Mouse (Mus musculus) liver, embryonic 12.5 days (tissue): ENCODE measurements at regions not wholly inside any gene's neighbourhood (a gene's known extent, or its start where the extent isn't known, plus 50 kb on each side); places are given as distances from the start of the nearest gene placed in this dataset.

Experiments used
- ATAC-seq: fragments of 200-750 bp; cut with Nextera tagmentation; 2 replicates; pipeline ENCODE4 v1.8.0; 2017; ENCODE audit warnings: moderate number of reproducible peaks, mild to moderate bottlenecking, moderate library complexity
- H3K27ac ChIP-seq: fragments of 300-500 bp; sonication (generic); 2 replicates; pipeline ENCODE4 v1.5.1; 2016; ENCODE audit warnings: mild to moderate bottlenecking
- H3K27me3 ChIP-seq: fragments of 300-500 bp; sonication (generic); replicated peaks from 2 replicates; pipeline ENCODE4 v1.6.1; 2016; ENCODE audit warnings: mild to moderate bottlenecking, moderate library complexity
- H3K36me3 ChIP-seq: fragments of 300-500 bp; sonication (generic); 2 replicates; pipeline ENCODE4 v1.6.1; 2016; ENCODE audit warnings: mild to moderate bottlenecking, moderate library complexity
- H3K4me1 ChIP-seq: fragments of 300-500 bp; sonication (generic); 2 replicates; pipeline ENCODE4 v1.6.1; 2016
- H3K4me2 ChIP-seq: fragments of 300-500 bp; sonication (generic); 2 replicates; pipeline ENCODE4 v1.6.1; 2016; ENCODE audit warnings: mild to moderate bottlenecking, moderate library complexity
- H3K4me3 ChIP-seq: fragments of 300-500 bp; sonication (generic); 2 replicates; pipeline ENCODE4 v1.5.1; 2016; ENCODE audit warnings: mild to moderate bottlenecking, moderate library complexity
- H3K9ac ChIP-seq: fragments of 300-500 bp; sonication (generic); 2 replicates; pipeline ENCODE4 v1.6.1; 2016; ENCODE audit warnings: mild to moderate bottlenecking, moderate library complexity
- H3K9me3 ChIP-seq: fragments of 300-500 bp; sonication (generic); replicated peaks from 2 replicates; pipeline ENCODE4 v1.6.1; 2016; ENCODE audit warnings: mild to moderate bottlenecking, moderate library complexity
- WGBS: fragments of 180-500 bp; shearing (Covaris S2); methylation state at CpG from one replicate; pipeline ENCODE4 v1.1.7; 2016; ENCODE audit not compliant: insufficient replicate concordance; 5-methylcytosine and 5-hydroxymethylcytosine counted together

DNA sequence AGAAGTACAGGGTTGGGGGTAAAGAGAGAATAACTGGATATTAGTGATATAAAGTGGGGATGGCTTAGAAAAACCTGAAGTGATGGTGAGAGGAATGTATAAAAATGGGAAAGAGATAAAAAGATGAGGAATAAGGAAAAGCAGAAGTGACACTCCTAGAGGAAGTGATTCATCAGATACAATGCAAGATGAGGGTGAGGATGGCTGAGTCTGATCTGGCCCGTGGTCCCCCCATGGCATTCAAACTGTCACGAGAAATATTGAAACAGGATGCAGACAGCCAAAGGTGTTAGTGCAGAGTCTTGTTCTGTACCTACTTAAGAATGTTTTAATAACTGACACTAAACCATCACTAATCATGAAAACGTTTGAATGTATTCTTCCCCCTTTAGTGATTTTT lies 56.2 kb upstream of the Kitl start:
- H3K4me3 ChIP-seq: no peak overlapping the region
- H3K4me1 ChIP-seq: no peaks in the 10 kb centered on the region
- H3K9ac ChIP-seq: no peak overlapping the region
- H3K27me3 ChIP-seq: no peaks in the 10 kb centered on the region
- no peaks in the 10 kb centered on the region for H3K9me3 ChIP-seq
- H3K27ac ChIP-seq: no peak overlapping the region
- no peaks in the 10 kb centered on the region for H3K36me3 ChIP-seq
- WGBS: 29% methylated on average over 3 of the region's 3 CpGs
- no peak overlapping the region for H3K4me2 ChIP-seq
- ATAC-seq: no peak

DNA sequence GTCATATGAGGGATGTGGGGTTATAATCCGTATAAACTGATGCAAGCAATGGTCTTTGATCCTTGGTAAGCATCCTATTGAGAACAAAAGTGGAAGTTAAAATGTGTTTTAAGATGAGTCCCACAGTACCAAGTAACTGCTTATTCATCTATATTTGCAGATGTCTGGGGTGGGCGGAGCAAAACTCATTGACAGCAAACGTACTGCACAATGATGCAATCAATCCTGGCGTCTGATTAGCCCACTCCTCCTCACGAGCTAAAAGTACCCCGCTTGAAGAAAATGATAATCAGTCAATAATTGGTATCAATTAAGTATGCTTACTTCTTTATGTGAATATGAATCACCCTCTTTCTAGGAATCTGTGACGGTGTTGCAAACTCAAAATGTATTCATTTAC lies 62.9 kb upstream of the Kitl start:
- no peak for ATAC-seq
- H3K9ac ChIP-seq: no peak overlapping the region
- no peaks in the 10 kb centered on the region for H3K27me3 ChIP-seq
- no peak overlapping the region for H3K4me3 ChIP-seq
- 68% methylated on average over 7 of the region's 7 CpGs for WGBS
- no peaks in the 10 kb centered on the region for H3K4me1 ChIP-seq
- no peaks in the 10 kb centered on the region for H3K9me3 ChIP-seq
- no peak overlapping the region for H3K4me2 ChIP-seq
- H3K27ac ChIP-seq: no peak overlapping the region
- no peaks in the 10 kb centered on the region for H3K36me3 ChIP-seq

DNA sequence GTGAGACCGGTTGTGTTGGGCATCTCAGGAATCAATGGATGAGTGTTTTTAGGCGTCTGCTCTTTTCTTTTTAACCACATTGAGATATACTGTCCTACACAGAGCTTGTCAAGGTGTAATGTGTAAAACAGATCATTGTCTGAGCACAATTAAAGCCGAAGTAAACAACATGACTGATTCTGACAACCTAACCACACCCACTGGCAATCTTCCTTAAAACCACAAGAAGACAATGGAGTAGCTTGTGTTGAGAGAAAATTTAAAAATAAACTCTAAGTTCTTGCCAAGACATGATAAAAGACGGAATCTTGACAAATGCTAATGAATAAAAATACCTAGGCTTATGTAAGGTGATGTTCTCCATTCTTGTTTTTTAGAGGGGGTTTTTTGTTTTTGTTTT lies 63.7 kb upstream of the Kitl start:
- no peaks in the 10 kb centered on the region for H3K27me3 ChIP-seq
- WGBS: 61% methylated on average over 4 of the region's 4 CpGs
- no peak overlapping the region for H3K27ac ChIP-seq
- H3K9ac ChIP-seq: no peak overlapping the region
- no peak for ATAC-seq
- H3K4me2 ChIP-seq: no peak overlapping the region
- no peak overlapping the region for H3K4me3 ChIP-seq
- H3K4me1 ChIP-seq: no peaks in the 10 kb centered on the region
- no peaks in the 10 kb centered on the region for H3K9me3 ChIP-seq
- no peaks in the 10 kb centered on the region for H3K36me3 ChIP-seq

GRCm38 (mm10) chr10:99951316-99951715 lies 64.1 kb upstream of the Kitl start:
- 76% methylated on average over 6 of the region's 6 CpGs for WGBS
- Histone ChIP-seq H3K27me3 (no peaks in the 10 kb centered on the region), H3K36me3 (no peaks in the 10 kb centered on the region), H3K9me3 (no peaks in the 10 kb centered on the region), H3K4me2 (no peak overlapping the region), H3K27ac (no peak overlapping the region), H3K4me3 (no peak overlapping the region), H3K4me1 (no peaks in the 10 kb centered on the region), H3K9ac (no peak overlapping the region)
- ATAC-seq: no peak

- Histone ChIP-seq H3K27ac (no peak overlapping the region), H3K4me3 (no peak overlapping the region), H3K27me3 (no peaks in the 10 kb centered on the region), H3K9ac (no peak overlapping the region), H3K4me1 (no peaks in the 10 kb centered on the region), H3K4me2 (no peak overlapping the region), H3K36me3 (no peaks in the 10 kb centered on the region), H3K9me3 (no peaks in the 10 kb centered on the region)
- ATAC-seq: no peak
- 53% methylated on average over 3 of the region's 3 CpGs for WGBS
Measured at GRCm38 (mm10) chr10:99948740-99949139, 66.7 kb upstream of the Kitl start.

DNA sequence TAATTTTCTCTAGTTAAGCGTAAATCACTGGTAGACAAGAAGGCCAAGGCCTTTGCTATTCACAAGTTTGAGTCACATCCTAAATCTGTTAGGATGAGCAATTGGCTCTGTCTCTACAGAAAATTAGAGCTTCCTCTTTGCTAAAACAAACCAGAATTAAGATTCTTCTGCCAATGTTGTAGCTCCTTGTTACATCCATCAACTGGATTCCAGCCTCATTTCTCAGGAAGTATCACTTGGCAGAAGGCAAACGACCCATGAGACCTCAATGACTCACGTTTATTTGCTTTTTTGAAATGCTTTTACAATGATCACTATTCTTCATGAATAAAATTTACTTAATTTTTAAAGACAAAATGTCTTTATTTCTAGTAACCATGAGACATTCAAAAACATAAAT lies 70.0 kb upstream of the Kitl start:
- no peak overlapping the region for H3K4me2 ChIP-seq
- no peaks in the 10 kb centered on the region for H3K9me3 ChIP-seq
- no peak overlapping the region for H3K9ac ChIP-seq
- no peaks in the 10 kb centered on the region for H3K4me1 ChIP-seq
- WGBS: 65% methylated on average over 3 of the region's 3 CpGs
- no peak overlapping the region for H3K27ac ChIP-seq
- no peaks in the 10 kb centered on the region for H3K36me3 ChIP-seq
- no peak for ATAC-seq
- H3K4me3 ChIP-seq: no peak overlapping the region
- no peaks in the 10 kb centered on the region for H3K27me3 ChIP-seq

DNA sequence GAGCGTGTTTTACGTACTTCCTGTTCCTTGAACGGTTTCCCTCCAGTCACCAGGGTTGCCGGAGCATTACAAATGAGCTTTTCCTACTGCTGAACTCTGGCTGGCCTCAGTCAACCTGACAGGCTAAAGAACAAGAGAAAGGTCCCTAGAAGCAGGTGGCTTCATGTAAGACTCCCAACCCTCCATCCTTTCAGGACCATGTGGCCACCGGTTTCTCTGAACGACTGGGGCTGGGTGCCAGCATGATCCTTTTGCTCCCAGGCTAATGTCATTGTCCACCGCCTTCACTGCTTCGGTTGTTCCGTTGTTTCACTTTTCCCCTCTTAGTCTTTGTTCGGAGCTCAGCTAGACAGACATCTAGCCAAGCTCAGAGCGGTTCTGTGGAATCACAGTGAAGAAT lies 73.8 kb upstream of the Kitl start:
- Histone ChIP-seq H3K4me1 (no peaks in the 10 kb centered on the region), H3K4me3 (no peak overlapping the region), H3K36me3 (no peaks in the 10 kb centered on the region), H3K9ac (no peak overlapping the region), H3K4me2 (no peak overlapping the region), H3K9me3 (no peaks in the 10 kb centered on the region), H3K27ac (no peak overlapping the region), H3K27me3 (no peaks in the 10 kb centered on the region)
- 73% methylated on average over 11 of the region's 11 CpGs for WGBS
- ATAC-seq: no peak

DNA sequence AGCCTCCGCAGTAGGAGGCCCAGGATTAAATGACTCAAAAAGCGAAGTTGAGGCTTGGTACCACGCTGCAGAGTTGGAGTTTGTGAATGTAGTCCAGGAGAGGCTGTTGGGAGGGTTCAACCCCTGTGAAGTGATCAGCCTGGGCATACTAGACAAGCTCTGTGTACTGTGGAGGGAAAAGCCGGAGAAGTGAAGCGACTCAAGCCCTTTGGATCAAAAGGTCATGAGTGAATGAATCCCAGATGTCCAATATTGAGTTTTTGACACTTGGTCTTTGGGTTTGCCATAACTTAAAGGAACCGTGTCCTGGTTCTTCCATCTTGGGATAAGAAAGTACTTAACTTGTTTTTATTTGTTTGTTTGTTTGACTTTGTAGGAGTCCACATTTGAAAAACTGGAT lies 76.5 kb upstream of the Kitl start:
- WGBS: 68% methylated on average over 6 of the region's 6 CpGs
- Histone ChIP-seq H3K27ac (no peak overlapping the region), H3K4me2 (no peak overlapping the region), H3K4me3 (no peak overlapping the region), H3K36me3 (no peaks in the 10 kb centered on the region), H3K9ac (no peak overlapping the region), H3K27me3 (no peaks in the 10 kb centered on the region), H3K4me1 (no peaks in the 10 kb centered on the region), H3K9me3 (no peaks in the 10 kb centered on the region)
- no peak for ATAC-seq

DNA sequence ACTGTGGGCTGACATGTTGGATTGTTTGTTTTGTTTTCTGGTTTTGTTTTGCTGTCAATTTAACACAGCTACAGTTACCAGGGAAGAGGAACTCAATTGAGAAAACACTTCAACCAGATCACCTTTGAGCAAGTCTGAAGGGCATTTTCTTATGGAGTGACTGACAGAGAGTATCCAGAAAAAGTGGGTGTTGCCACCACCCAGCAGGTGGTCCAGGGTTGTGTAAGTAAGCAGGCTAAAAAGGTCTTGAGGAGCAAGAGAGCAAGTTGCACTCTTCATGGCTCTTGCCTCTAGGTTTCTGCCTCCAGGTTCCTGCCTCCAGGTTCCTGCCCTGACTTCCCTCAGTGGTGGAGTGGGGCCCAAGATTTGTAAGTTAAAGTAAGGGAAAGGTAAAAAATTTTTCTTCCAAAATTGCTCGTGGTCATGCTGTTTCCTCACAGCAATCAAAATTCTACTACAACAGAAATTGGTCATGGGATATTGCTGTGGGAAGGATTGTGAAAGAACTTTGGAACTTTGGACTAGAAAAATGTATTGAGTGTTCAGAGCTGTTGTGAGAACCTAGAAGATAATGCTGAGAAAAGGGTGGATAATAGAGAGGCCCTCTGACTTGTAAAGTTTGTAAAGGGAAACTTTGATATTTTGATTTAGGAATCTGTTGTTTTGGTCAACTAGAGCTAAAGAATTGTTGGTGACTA lies 77.4 kb upstream of the Kitl start:
- H3K4me1 ChIP-seq: no peaks in the 10 kb centered on the region
- H3K27ac ChIP-seq: no peak overlapping the region
- H3K36me3 ChIP-seq: no peaks in the 10 kb centered on the region
- no peak overlapping the region for H3K4me2 ChIP-seq
- H3K9ac ChIP-seq: no peak overlapping the region
- no peaks in the 10 kb centered on the region for H3K27me3 ChIP-seq
- H3K4me3 ChIP-seq: no peak overlapping the region
- H3K9me3 ChIP-seq: no peaks in the 10 kb centered on the region
- no peak for ATAC-seq
- 51% methylated on average over 1 of the region's 1 CpGs for WGBS

- H3K36me3 ChIP-seq: no peaks in the 10 kb centered on the region
- no peak for ATAC-seq
- H3K9me3 ChIP-seq: no peaks in the 10 kb centered on the region
- WGBS: 72% methylated on average over 6 of the region's 6 CpGs
- no peak overlapping the region for H3K4me3 ChIP-seq
- H3K27ac ChIP-seq: no peak overlapping the region
- no peaks in the 10 kb centered on the region for H3K4me1 ChIP-seq
- no peak overlapping the region for H3K9ac ChIP-seq
- H3K27me3 ChIP-seq: no peaks in the 10 kb centered on the region
- no peak overlapping the region for H3K4me2 ChIP-seq
Measured at GRCm38 (mm10) chr10:99929191-99929590, 86.2 kb upstream of the Kitl start.

DNA sequence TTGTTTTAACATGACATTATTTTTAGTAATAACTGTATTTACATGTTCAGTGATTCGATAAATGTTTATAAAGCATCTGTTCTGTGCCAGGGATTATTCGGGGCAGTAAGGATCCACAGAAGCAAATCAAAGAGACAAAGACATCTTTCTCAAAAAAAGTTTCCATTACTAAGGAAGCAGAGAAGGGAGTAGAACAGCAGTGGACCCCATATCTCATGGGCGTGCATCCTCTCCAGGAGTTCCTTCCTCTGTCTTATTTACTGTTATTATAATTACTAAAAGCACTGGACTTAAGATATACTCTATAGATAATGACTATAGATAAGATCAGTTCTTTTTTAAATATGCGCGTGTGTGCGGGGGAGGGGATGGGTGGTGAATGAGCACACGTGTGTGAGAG lies 87.5 kb upstream of the Kitl start:
- Histone ChIP-seq H3K4me2 (no peak overlapping the region), H3K9me3 (no peaks in the 10 kb centered on the region), H3K4me1 (no peaks in the 10 kb centered on the region), H3K9ac (no peak overlapping the region), H3K4me3 (no peak overlapping the region), H3K36me3 (no peaks in the 10 kb centered on the region), H3K27me3 (no peaks in the 10 kb centered on the region), H3K27ac (no peak overlapping the region)
- no peak for ATAC-seq
- WGBS: 70% methylated on average over 7 of the region's 7 CpGs

- no peak for ATAC-seq
- H3K4me1 ChIP-seq: no peaks in the 10 kb centered on the region
- 36% methylated on average over 8 of the region's 8 CpGs for WGBS
Measured at GRCm38 (mm10) chr10:99926327-99926954, 89.0 kb upstream of the Kitl start.

DNA sequence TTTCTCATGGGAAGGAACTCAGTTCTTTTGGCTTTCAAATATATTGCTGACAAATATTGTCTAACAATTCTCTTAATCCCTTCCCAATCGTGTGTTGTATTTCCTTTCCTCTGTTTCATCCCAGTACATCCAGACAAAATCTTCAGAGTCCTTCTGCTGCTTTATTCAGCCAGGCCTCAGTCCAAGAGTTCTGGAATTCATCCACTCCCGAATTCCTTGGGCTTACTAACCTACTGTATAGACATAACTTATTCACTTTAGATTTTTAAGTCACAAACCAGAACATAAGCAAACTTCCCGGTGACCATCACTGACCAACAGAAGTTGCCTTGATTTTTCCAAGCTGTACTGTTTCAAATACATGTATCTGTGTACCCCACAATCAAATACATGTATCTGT lies 90.9 kb upstream of the Kitl start:
- Histone ChIP-seq H3K27me3 (no peaks in the 10 kb centered on the region), H3K4me2 (no peak overlapping the region), H3K9ac (no peak overlapping the region), H3K9me3 (no peaks in the 10 kb centered on the region), H3K4me1 (no peaks in the 10 kb centered on the region), H3K36me3 (no peaks in the 10 kb centered on the region), H3K27ac (no peak overlapping the region), H3K4me3 (no peak overlapping the region)
- no peak for ATAC-seq
- 52% methylated on average over 3 of the region's 3 CpGs for WGBS

More at GRCm38 (mm10) chr10:99926327-99926954, 89.0 kb upstream of the Kitl start:
- Histone ChIP-seq H3K4me2 (no peak overlapping the region), H3K27me3 (no peaks in the 10 kb centered on the region), H3K36me3 (no peaks in the 10 kb centered on the region), H3K4me3 (no peak overlapping the region), H3K9me3 (no peaks in the 10 kb centered on the region), H3K9ac (no peak overlapping the region), H3K27ac (no peak overlapping the region)
